Mouse (Mus musculus) lung, embryonic 14.5 days (tissue): ENCODE data around the gene Cdh20. TPM values are rescaled to one million over a fixed set of nuclear protein-coding genes. Genes with fewer than 3 reads are reported as not detected.

Source experiments
- ATAC-seq: fragments of 200-750 bp; cut with Nextera tagmentation; 2 replicates; pipeline ENCODE4 v1.8.0; 2017; ENCODE audit warnings: mild to moderate bottlenecking, moderate TSS enrichment, moderate library complexity; ENCODE audit not compliant: insufficient read depth
- DNase-seq: peaks from one replicate; pipeline ENCODE4 v3.0.0-alpha.2; 2015
- H3K27ac ChIP-seq: fragments of 300-500 bp; sonication (generic); 2 replicates; pipeline ENCODE4 v1.5.1; 2014; ENCODE audit warnings: low read depth, mild to moderate bottlenecking, moderate library complexity
- H3K27me3 ChIP-seq: fragments of 300-500 bp; sonication (generic); 2 replicates; pipeline ENCODE4 v1.6.1; 2014; ENCODE audit warnings: low read length, control low read depth; ENCODE audit not compliant: insufficient read depth
- H3K36me3 ChIP-seq: fragments of 300-500 bp; sonication (generic); 2 replicates; pipeline ENCODE4 v1.6.1; 2014; ENCODE audit warnings: control low read depth; ENCODE audit not compliant: insufficient read depth
- H3K4me1 ChIP-seq: fragments of 300-500 bp; sonication (generic); 2 replicates; pipeline ENCODE4 v1.6.1; 2014; ENCODE audit warnings: antibody characterized with exemption, control low read depth; ENCODE audit not compliant: insufficient read depth
- H3K4me2 ChIP-seq: fragments of 300-500 bp; sonication (generic); 2 replicates; pipeline ENCODE4 v1.6.1; 2014; ENCODE audit warnings: mild to moderate bottlenecking
- H3K4me3 ChIP-seq: fragments of 300-500 bp; sonication (generic); 2 replicates; pipeline ENCODE4 v1.5.1; 2014; ENCODE audit warnings: low read depth, low read length
- H3K9ac ChIP-seq: fragments of 300-500 bp; sonication (generic); 2 replicates; pipeline ENCODE4 v1.6.1; 2014
- H3K9me3 ChIP-seq: fragments of 300-500 bp; sonication (generic); 2 replicates; pipeline ENCODE4 v1.6.1; 2016; ENCODE audit warnings: low read depth, low read length, control low read depth
- CTCF ChIP-seq: IDR thresholded peaks from 2 replicates; pipeline ENCODE4 v1.5.1; 2016; ENCODE audit warnings: antibody characterized with exemption, low read depth
- WGBS: fragments of 180-500 bp; shearing (Covaris S2); extraction: QIAGEN DNeasy Blood & Tissue Kit; methylation state at CpG from one replicate; pipeline ENCODE4 v1.1.7; 2014; 5-methylcytosine and 5-hydroxymethylcytosine counted together
- polyA plus RNA-seq: library from polyadenylated mRNA; unstranded; fragments of >200 nt; fragmentation: Nextera tagmentation; extraction: Ambion mirVana; gene quantifications from 2 replicates; pipeline ENCODE4 v1.2.1, GENCODE M21; 2014

Cdh20 gene
- polyA plus RNA-seq, 1 experiment from 2014 or later, result 0.07 TPM

DNA sequence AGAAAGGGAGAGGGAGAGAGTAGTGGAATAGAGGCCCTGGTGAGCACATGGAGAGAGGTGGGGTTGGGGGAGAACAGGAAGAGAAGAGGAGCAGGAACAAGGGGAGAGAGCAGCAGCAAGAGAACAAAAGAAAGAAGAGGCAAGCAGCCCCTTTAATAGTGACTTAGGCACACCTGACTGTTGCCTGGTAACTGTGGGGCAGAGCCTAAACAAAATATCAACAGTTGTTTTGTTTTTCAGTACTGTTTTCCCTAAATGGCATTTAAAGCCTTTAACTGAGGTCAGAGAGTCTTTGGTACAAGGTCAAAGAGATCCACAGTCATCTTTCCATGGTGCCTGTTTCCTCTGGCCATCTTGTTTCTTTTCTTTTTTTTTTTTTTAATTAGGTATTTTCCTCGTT, 245.0 kb downstream of the Cdh20 start:
- no peak for DNase-seq
- H3K9ac ChIP-seq, result no peak overlapping the region
- 58% methylated on average over 1 of the region's 1 CpGs for WGBS
- H3K4me2 ChIP-seq, result no peak overlapping the region
- H3K36me3 ChIP-seq, result no peaks in the 10 kb centered on the region
- H3K27me3 ChIP-seq, result no peaks in the 10 kb centered on the region
- ATAC-seq, result no peak
- H3K4me3 ChIP-seq, result no peak overlapping the region
- no peak overlapping the region for H3K27ac ChIP-seq
- no peaks in the 10 kb centered on the region for H3K4me1 ChIP-seq
- H3K9me3 ChIP-seq, result no peaks in the 10 kb centered on the region
- no peak for TF ChIP-seq CTCF

DNA sequence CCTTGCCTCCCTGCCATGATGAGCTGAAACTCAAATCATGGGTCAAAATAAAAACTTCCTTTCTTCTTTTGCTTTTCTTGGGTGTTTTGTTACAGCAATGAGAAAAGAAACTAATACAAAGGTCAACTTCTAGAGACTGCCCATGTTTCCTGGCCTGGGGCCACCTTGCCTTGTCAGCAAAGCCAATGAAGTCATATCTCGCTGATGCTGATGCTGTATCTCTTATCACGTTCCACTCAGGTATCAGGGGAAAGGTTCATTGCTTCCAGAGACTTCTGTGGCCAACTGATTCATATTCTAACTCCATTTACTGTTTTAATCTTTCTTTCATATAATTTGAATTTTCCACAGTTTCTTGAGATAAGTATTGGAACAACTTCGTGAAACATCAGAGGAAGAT, 273.3 kb downstream of the Cdh20 start:
- 79% methylated on average over 3 of the region's 3 CpGs for WGBS
- ATAC-seq, result no peak

More for the DNA sequence above, 273.3 kb downstream of the Cdh20 start:
- no peak for TF ChIP-seq CTCF
- no peaks in the 10 kb centered on the region for H3K9me3 ChIP-seq
- H3K4me3 ChIP-seq, result no peak overlapping the region
- no peak for DNase-seq
- no peaks in the 10 kb centered on the region for H3K4me1 ChIP-seq
- no peak overlapping the region for H3K27ac ChIP-seq
- no peaks in the 10 kb centered on the region for H3K27me3 ChIP-seq
- no peak overlapping the region for H3K9ac ChIP-seq
- no peak overlapping the region for H3K4me2 ChIP-seq
- no peaks in the 10 kb centered on the region for H3K36me3 ChIP-seq
